Mouse (Mus musculus) embryonic fibroblast, embryonic 13.5 days (primary cell): ENCODE results near the gene Ccl8.

Source experiments
- CTCF ChIP-seq: IDR thresholded peaks from 2 replicates; pipeline ENCODE4 v1.5.1; 2011; ENCODE audit warnings: mild to moderate bottlenecking, control low read depth, low read length, moderate library complexity, borderline replicate concordance; ENCODE audit not compliant: insufficient read depth
- POLR2A ChIP-seq: IDR thresholded peaks from 2 replicates; pipeline ENCODE4 v1.6.1; 2011; ENCODE audit warnings: low read depth, mild to moderate bottlenecking, control low read depth, low read length, moderate library complexity

GRCm38 (mm10) chr11:82077031-82077430 is 38.0 kb upstream of the Ccl8 start:
- no peak for TF ChIP-seq CTCF
- no peak for TF ChIP-seq POLR2A
